Comparison of ENCODE assay signal across 20 mouse cellular contexts in the genomic region with DNA sequence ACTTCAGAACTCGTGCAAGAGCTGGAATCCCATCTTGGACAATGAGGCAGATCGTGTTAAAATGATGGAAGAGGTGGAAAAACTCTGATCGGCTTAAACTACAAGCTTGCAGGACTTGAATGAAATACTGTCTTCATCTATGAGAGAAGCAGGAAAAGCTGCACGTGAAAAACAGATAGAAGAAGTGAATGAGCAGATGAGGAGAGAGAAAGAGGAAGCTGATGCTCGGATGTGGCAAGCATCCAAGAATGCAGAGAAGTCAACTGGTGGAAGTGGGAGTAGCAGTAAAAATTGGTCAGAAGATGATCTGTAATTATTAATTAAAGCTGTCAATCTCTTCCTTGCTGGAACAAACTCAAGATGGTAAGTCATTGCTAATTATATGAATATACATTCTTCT. TPM values are rescaled to one million over a fixed set of nuclear protein-coding genes. Genes with fewer than 3 reads are reported as not detected.
"Had no signal": no experiment of that assay in that cellular context is flagged by ENCODE, and none has a peak within 500 bp of the region (broad histone marks: within the 10 kb centered on the region; RNA-seq: fewer than 3 reads in every experiment).

No protein-coding gene starts in this region.

- H3K27me3 ChIP-seq: lung, embryonic 15.5 days; megakaryocyte, embryonic 14.5 days; midbrain, embryonic 13.5 days; midbrain, embryonic 15.5 days; neural tube, embryonic 12.5 days; stomach, embryonic 15.5 days had no signal

- H3K4me3 ChIP-seq: lung, embryonic 15.5 days; megakaryocyte, embryonic 14.5 days; midbrain, embryonic 13.5 days; midbrain, embryonic 15.5 days; neural tube, embryonic 12.5 days; stomach, embryonic 15.5 days had no signal

- H3K27ac ChIP-seq: lung, embryonic 15.5 days; midbrain, embryonic 13.5 days; midbrain, embryonic 15.5 days; neural tube, embryonic 12.5 days; stomach, embryonic 15.5 days; stomach, postnatal 0 days had no signal

- H3K4me2 ChIP-seq: lung, embryonic 15.5 days; midbrain, embryonic 11.5 days; midbrain, embryonic 13.5 days; midbrain, embryonic 15.5 days; neural tube, embryonic 12.5 days; stomach, embryonic 15.5 days had no signal

- H3K9ac ChIP-seq: lung, embryonic 15.5 days; midbrain, embryonic 13.5 days; midbrain, embryonic 15.5 days; neural tube, embryonic 12.5 days; stomach, embryonic 15.5 days had no signal

- H3K4me1 ChIP-seq: lung, embryonic 15.5 days; megakaryocyte, embryonic 14.5 days; midbrain, embryonic 13.5 days; midbrain, embryonic 15.5 days; neural tube, embryonic 12.5 days; stomach, embryonic 15.5 days had no signal

- DNase-seq: lung, adult 18-20 months; lung, postnatal 4 days; right cerebral cortex, postnatal 14 days; thymus, adult 2 months; thymus, postnatal 25 days; thymus, postnatal 4 days had no signal

- H3K36me3 ChIP-seq: lung, embryonic 15.5 days; midbrain, embryonic 13.5 days; midbrain, embryonic 15.5 days; neural tube, embryonic 12.5 days; stomach, embryonic 15.5 days had no signal

- H3K9me3 ChIP-seq: lung, embryonic 15.5 days; megakaryocyte, embryonic 14.5 days; midbrain, embryonic 13.5 days; midbrain, embryonic 15.5 days; neural tube, embryonic 12.5 days; stomach, embryonic 15.5 days had no signal

- ATAC-seq: lung, postnatal 0 days; midbrain, embryonic 13.5 days; midbrain, embryonic 15.5 days had no signal

RNA-seq across cellular contexts. Expression of a gene that starts 52.3 kb away (rescaled TPM):
- total RNA-seq: monocyte, adult 5-6 weeks; neutrophil, adult 5-6 weeks had no signal
- polyA plus RNA-seq: lung, postnatal 0 days; spleen, adult 2 months; testis, adult 2 months; thymus, adult 2 months; urinary bladder, adult 2 months had no signal
